Mouse (Mus musculus) heart, adult 2 months (tissue): ENCODE measurements at regions not wholly inside any gene's neighbourhood (a gene's known extent, or its start where the extent isn't known, plus 50 kb on each side); places are given as distances from the start of the nearest gene placed in this dataset.

ENCODE experiments used
- CTCF ChIP-seq: fragments of 200-600 bp; IDR thresholded peaks from 2 replicates; pipeline ENCODE4 v1.8.1; 2022; ENCODE audit warnings: antibody characterized with exemption, mild to moderate bottlenecking, moderate library complexity
- EP300 ChIP-seq: fragments of 200-500 bp; IDR thresholded peaks from 2 replicates; pipeline ENCODE4 v1.6.1; 2011; ENCODE audit warnings: low read depth, low read length, control low read depth; ENCODE audit not compliant: insufficient read depth

DNA sequence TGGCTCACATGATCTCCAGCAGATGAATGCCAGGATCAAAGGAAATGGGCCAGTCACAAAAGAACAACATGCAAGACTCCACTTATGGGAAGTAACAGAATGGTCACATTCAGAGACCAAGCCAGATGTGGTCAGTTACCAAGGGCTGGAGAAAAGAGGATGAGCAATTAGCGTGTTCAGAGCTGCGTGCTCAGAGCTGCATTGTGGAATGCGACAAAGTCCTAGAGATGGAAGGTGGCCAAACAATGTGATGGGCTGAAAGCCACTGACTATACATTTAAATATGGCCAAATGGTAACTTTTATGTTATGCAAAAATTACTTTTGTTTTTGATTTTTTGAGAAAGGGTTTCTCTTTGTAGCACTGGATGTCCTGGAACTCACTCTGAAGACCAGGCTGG is 112.6 kb downstream of the Utp6 start:
- TF ChIP-seq EP300 (no peak), CTCF (no peak)
